8 mouse cellular contexts compared by ENCODE assay signal in the genomic region with DNA sequence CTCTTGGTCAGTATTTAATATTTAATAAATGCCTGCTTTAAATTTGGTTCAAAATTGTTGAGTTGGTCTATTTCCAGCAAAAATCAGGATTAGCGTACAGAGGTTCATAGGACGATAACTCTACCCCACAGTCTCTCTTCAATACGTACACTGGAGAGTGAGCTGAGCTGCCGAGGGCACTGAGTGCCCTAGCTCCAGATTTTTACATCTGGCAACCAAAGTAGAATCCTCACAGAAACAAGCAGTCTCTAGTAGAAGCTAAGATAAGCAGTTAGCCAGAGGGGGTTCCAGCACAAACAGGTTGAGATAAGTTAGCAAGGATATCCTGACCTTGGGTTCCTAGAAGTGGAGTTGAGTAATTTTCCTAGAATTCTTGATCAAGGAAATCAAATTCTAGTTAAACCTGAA. TPM values are rescaled to one million over a fixed set of nuclear protein-coding genes. Genes with fewer than 3 reads are reported as not detected.
DNase-seq lines count a peak whose midpoint lies in the region; ATAC-seq and TF ChIP-seq lines count a peak whose summit lies in the region.

No protein-coding gene starts in this region.

- no peak for DNase-seq in heart, embryonic 10.5 days (ENCODE audit: low spot score)
- no peak for DNase-seq in heart, adult 8-10 months (ENCODE audit: low spot score)
- no peak for DNase-seq in ES-E14 (ENCODE audit: low read depth, low spot score)
- DNase-seq in cerebellum, adult 11-12 months, result no peak
- no peak for DNase-seq in urinary bladder, postnatal 10 days (ENCODE audit: low spot score)
- DNase-seq in layer of hippocampus, adult 18-20 months (ENCODE audit: low spot score in 2 of 2), result no peak

- in situ Hi-C loops in ES-E14 (cut with MboI; ENCODE audit: low sequenced_read_pairs in 2 of 2, unreplicated experiment in 2 of 2), result no loop called here

- peaks cover 17% of the 10 kb centered on the region for H3K36me3 ChIP-seq in heart, embryonic 10.5 days
- H3K36me3 ChIP-seq in ES-E14 (ENCODE audit: control insufficient read depth, insufficient read depth, low read length, poor library complexity, severe bottlenecking), result no peaks in the 10 kb centered on the region
- H3K36me3 ChIP-seq in megakaryocyte, embryonic 14.5 days (replicated peaks; ENCODE audit: low read length), result peaks cover 9% of the 10 kb centered on the region

- H3K9ac ChIP-seq in ES-E14 (ENCODE audit: insufficient read depth, low read depth, low read length, poor library complexity, severe bottlenecking), result peak overlapping the region; percentile 79

- peaks cover 11% of the 10 kb centered on the region for H3K4me1 ChIP-seq in heart, embryonic 10.5 days
- no peaks in the 10 kb centered on the region; a peak in 1 of 4 replicates for H3K4me1 ChIP-seq in ES-E14 (ENCODE audit: control insufficient read depth in 2 of 2, insufficient read depth in 2 of 2, low read length in 2 of 2, poor library complexity in 1 of 2)
- peaks cover 24% of the 10 kb centered on the region for H3K4me1 ChIP-seq in megakaryocyte, embryonic 14.5 days

- no peaks in the 10 kb centered on the region for H3K9me3 ChIP-seq in heart, embryonic 10.5 days
- no peaks in the 10 kb centered on the region for H3K9me3 ChIP-seq in ES-E14 (ENCODE audit: control insufficient read depth, insufficient read depth, low read depth, low read length)
- no peaks in the 10 kb centered on the region for H3K9me3 ChIP-seq in megakaryocyte, embryonic 14.5 days

- peak; percentile 32 for ATAC-seq in granulocyte monocyte progenitor cell, adult 5-6 weeks (replicated peaks; ENCODE audit: poor library complexity, severe bottlenecking)

- peak overlapping the region; percentile 86 for H3K4me3 ChIP-seq in heart, embryonic 10.5 days
- H3K4me3 ChIP-seq in ES-E14 (ENCODE audit: insufficient read depth in 1 of 2, low read depth in 1 of 2, low read length in 2 of 2, poor library complexity in 1 of 2, severe bottlenecking in 1 of 2), result peak overlapping the region; percentile 76 to 87
- H3K4me3 ChIP-seq in megakaryocyte, embryonic 14.5 days (replicated peaks), result peak overlapping the region; percentile 96

- H3K27ac ChIP-seq in heart, embryonic 10.5 days, result peak overlapping the region; percentile 88
- H3K27ac ChIP-seq in ES-E14 (ENCODE audit: insufficient read depth, low read depth, low read length, poor library complexity, severe bottlenecking), result no peak overlapping the region

- no peaks in the 10 kb centered on the region for H3K27me3 ChIP-seq in heart, embryonic 10.5 days (ENCODE audit: insufficient read depth, poor library complexity, severe bottlenecking)
- H3K27me3 ChIP-seq in megakaryocyte, embryonic 14.5 days (replicated peaks), result no peaks in the 10 kb centered on the region

- 8% methylated on average over 4 of the region's 4 CpGs for WGBS in heart, embryonic 10.5 days

TF ChIP-seq in ES-E14, 5 proteins besides CTCF, POLR2A, EP300 and RAD21:
- TF ChIP-seq ZNF384 (IDR thresholded peaks at IDR 0.05; ENCODE audit: low read depth, low read length), result no peak
- no peak for TF ChIP-seq HCFC1 (IDR thresholded peaks at IDR 0.05; ENCODE audit: borderline replicate concordance, insufficient read depth, low read length)
- TF ChIP-seq CHD2 (IDR thresholded peaks at IDR 0.05; ENCODE audit: low read depth, low read length), result no peak
- TF ChIP-seq MAFK (IDR thresholded peaks at IDR 0.05; ENCODE audit: insufficient read depth, low read depth, low read length), result no peak
- TF ChIP-seq ZC3H11A (IDR thresholded peaks at IDR 0.05; ENCODE audit: borderline replicate concordance, low read depth, low read length), result no peak

RNA-seq across cellular contexts. Expression of a gene that starts 0.4 kb away (rescaled TPM):
- polyA plus RNA-seq in heart, embryonic 10.5 days (2016; fragmentation: Nextera tagmentation; extraction: Ambion mirVana), result 4.7 and 5.4 TPM in 2 replicates
- 10 to 100 TPM in 3 of 4 experiments, 1 to 10 TPM in 1; 8.1 to 12.7 (median 11.4) TPM for total RNA-seq in heart, adult 8-10 months (2022)
- 3.6 and 4.9 TPM in 2 replicates for total RNA-seq in ES-E14 (2012; rRNA removed)
- total RNA-seq in granulocyte monocyte progenitor cell, adult 5-6 weeks (2014; fragmentation: Nextera tagmentation), result 15.2 and 18.2 TPM in 2 replicates
- total RNA-seq in granulocyte monocyte progenitor cell, adult 5-6 weeks (2017), result 8.5 and 10.4 TPM in 2 replicates
- not detected in 2 replicates for polyA plus RNA-seq in megakaryocyte, embryonic 14.5 days (2012; ENCODE audit: insufficient read depth, low replicate concordance)
- 10 to 100 TPM; 18.5 to 19.8 TPM for total RNA-seq in layer of hippocampus, adult 18-20 months (2021)

RNA-seq across cellular contexts. Expression of a gene that starts 20.0 kb away (rescaled TPM):
- polyA plus RNA-seq in heart, embryonic 10.5 days (2016; fragmentation: Nextera tagmentation; extraction: Ambion mirVana), result 36.1 and 49.7 TPM in 2 replicates
- 1 to 10 TPM; 6.0 to 9.4 (median 7.2) TPM for total RNA-seq in heart, adult 8-10 months (2022)
- 6.3 and 27.9 TPM in 2 replicates for total RNA-seq in ES-E14 (2012; rRNA removed)
- total RNA-seq in granulocyte monocyte progenitor cell, adult 5-6 weeks (2014; fragmentation: Nextera tagmentation), result 45.9 and 58.8 TPM in 2 replicates
- total RNA-seq in granulocyte monocyte progenitor cell, adult 5-6 weeks (2017), result 33.8 and 36.0 TPM in 2 replicates
- 44.2 and 60.2 TPM in 2 replicates for polyA plus RNA-seq in megakaryocyte, embryonic 14.5 days (2012; ENCODE audit: insufficient read depth, low replicate concordance)
- total RNA-seq in layer of hippocampus, adult 18-20 months (2021), result 10 to 100 TPM; 19.7 to 20.2 TPM

RNA-seq across cellular contexts. Expression of a gene that starts 20.2 kb away (rescaled TPM):
- 8.7 and 8.8 TPM in 2 replicates for polyA plus RNA-seq in heart, embryonic 10.5 days (2016; fragmentation: Nextera tagmentation; extraction: Ambion mirVana)
- 10 to 100 TPM; 17.8 to 23.1 (median 20.2) TPM for total RNA-seq in heart, adult 8-10 months (2022)
- 1.4 and 1.6 TPM in 2 replicates for total RNA-seq in ES-E14 (2012; rRNA removed)
- total RNA-seq in granulocyte monocyte progenitor cell, adult 5-6 weeks (2014; fragmentation: Nextera tagmentation), result 7.1 TPM in 1 of 2 replicates, not detected in the other
- total RNA-seq in granulocyte monocyte progenitor cell, adult 5-6 weeks (2017), result 13.5 and 16.2 TPM in 2 replicates
- not detected in 2 replicates for polyA plus RNA-seq in megakaryocyte, embryonic 14.5 days (2012; ENCODE audit: insufficient read depth, low replicate concordance)
- 10 to 100 TPM in 1 of 2 experiments, 1 to 10 TPM in 1; 8.9 to 11.0 TPM for total RNA-seq in layer of hippocampus, adult 18-20 months (2021)

RNA-seq across cellular contexts. Expression of a gene that starts 39.0 kb away (rescaled TPM):
- polyA plus RNA-seq in heart, embryonic 10.5 days (2016; fragmentation: Nextera tagmentation; extraction: Ambion mirVana), result 8.6 and 10.1 TPM in 2 replicates
- 1 to 10 TPM; 2.0 to 2.7 (median 2.4) TPM for total RNA-seq in heart, adult 8-10 months (2022)
- 40.9 and 42.6 TPM in 2 replicates for total RNA-seq in ES-E14 (2012; rRNA removed)
- total RNA-seq in granulocyte monocyte progenitor cell, adult 5-6 weeks (2014; fragmentation: Nextera tagmentation), result 30.4 and 34.9 TPM in 2 replicates
- 31.6 and 37.0 TPM in 2 replicates for total RNA-seq in granulocyte monocyte progenitor cell, adult 5-6 weeks (2017)
- 0.07 TPM in 1 of 2 replicates, not detected in the other for polyA plus RNA-seq in megakaryocyte, embryonic 14.5 days (2012; ENCODE audit: insufficient read depth, low replicate concordance)
- total RNA-seq in layer of hippocampus, adult 18-20 months (2021), result 1 to 10 TPM; 1.8 to 3.0 TPM

RNA-seq across cellular contexts. Expression of a gene that starts 55.9 kb away (rescaled TPM):
- polyA plus RNA-seq in heart, embryonic 10.5 days (2016; fragmentation: Nextera tagmentation; extraction: Ambion mirVana), result 65.7 and 126 TPM in 2 replicates
- 100 to 1,000 TPM; 664 to 803 (median 747) TPM for total RNA-seq in heart, adult 8-10 months (2022)
- 12.4 and 18.6 TPM in 2 replicates for total RNA-seq in ES-E14 (2012; rRNA removed)
- total RNA-seq in granulocyte monocyte progenitor cell, adult 5-6 weeks (2014; fragmentation: Nextera tagmentation), result 34.4 and 38.9 TPM in 2 replicates
- total RNA-seq in granulocyte monocyte progenitor cell, adult 5-6 weeks (2017), result 30.2 and 32.6 TPM in 2 replicates
- polyA plus RNA-seq in megakaryocyte, embryonic 14.5 days (2012; ENCODE audit: insufficient read depth, low replicate concordance), result 19.0 and 25.4 TPM in 2 replicates
- total RNA-seq in layer of hippocampus, adult 18-20 months (2021), result 100 to 1,000 TPM; 204 to 206 TPM
